Mouse (Mus musculus) mouse embryonic stem cell (cell line): Measurements from ENCODE around the gene Sema6d.

ENCODE experiments used
- in situ Hi-C, 2 experiments: fragments of 300-500 bp; cut with MboI; formaldehyde crosslinking; loops; 1 replicate in 1 of 2; 3 replicates in 1 of 2; pipeline ENCODE4 v1.14.3; 2019 to 2020; ENCODE audit warnings: low sequenced_read_pairs in 2 of 2, low pct_unique_long_range_greater_than_20kb in 1 of 2, mixed read lengths in 1 of 2; ENCODE audit not compliant: unreplicated experiment in 1 of 2

Gene Sema6d

GRCm38 (mm10) chr2:124617440-124617839 lies 527.7 kb downstream of the Sema6d start:
- in situ Hi-C loops, result no loop called here

GRCm38 (mm10) chr2:124618091-124618490 lies 528.3 kb downstream of the Sema6d start:
- in situ Hi-C loops, result no loop called here

GRCm38 (mm10) chr2:124618526-124619219 lies 528.9 kb downstream of the Sema6d start:
- in situ Hi-C loops, result no loop called here

GRCm38 (mm10) chr2:124620470-124620869 lies 530.7 kb downstream of the Sema6d start:
- in situ Hi-C loops, result no loop called here

GRCm38 (mm10) chr2:124621972-124622621 lies 532.3 kb downstream of the Sema6d start:
- in situ Hi-C loops, result no loop called here

GRCm38 (mm10) chr2:124624247-124624929 lies 534.6 kb downstream of the Sema6d start:
- in situ Hi-C loops, result no loop called here

GRCm38 (mm10) chr2:124626425-124626824 lies 536.7 kb downstream of the Sema6d start:
- in situ Hi-C loops, result no loop called here

- in situ Hi-C loops, result no loop called here
These were observed 537.9 kb downstream of the Sema6d start for GRCm38 (mm10) chr2:124627664-124628063.

GRCm38 (mm10) chr2:124628701-124629100 lies 538.9 kb downstream of the Sema6d start:
- in situ Hi-C loops, result no loop called here

- in situ Hi-C loops, result no loop called here
These were observed 544.7 kb downstream of the Sema6d start for GRCm38 (mm10) chr2:124634400-124634998.

GRCm38 (mm10) chr2:124635271-124635865 lies 545.6 kb downstream of the Sema6d start:
- in situ Hi-C loops, result no loop called here

GRCm38 (mm10) chr2:124637080-124637479 lies 547.3 kb downstream of the Sema6d start:
- in situ Hi-C loops, result no loop called here

GRCm38 (mm10) chr2:124639221-124639963 lies 549.6 kb downstream of the Sema6d start:
- in situ Hi-C loops, result no loop called here

GRCm38 (mm10) chr2:124640500-124641193 lies 550.9 kb downstream of the Sema6d start:
- in situ Hi-C loops, result no loop called here

GRCm38 (mm10) chr2:124641194-124641558 lies 551.4 kb downstream of the Sema6d start:
- in situ Hi-C loops, result no loop called here

GRCm38 (mm10) chr2:124642131-124642530 lies 552.4 kb downstream of the Sema6d start:
- in situ Hi-C loops, result no loop called here

- in situ Hi-C loops, result no loop called here
These were observed 560.8 kb downstream of the Sema6d start for GRCm38 (mm10) chr2:124650609-124651008.

GRCm38 (mm10) chr2:124651146-124651545 lies 561.4 kb downstream of the Sema6d start:
- in situ Hi-C loops, result no loop called here
